Mouse (Mus musculus): ENCODE results near the gene Tgm2.

DNA sequence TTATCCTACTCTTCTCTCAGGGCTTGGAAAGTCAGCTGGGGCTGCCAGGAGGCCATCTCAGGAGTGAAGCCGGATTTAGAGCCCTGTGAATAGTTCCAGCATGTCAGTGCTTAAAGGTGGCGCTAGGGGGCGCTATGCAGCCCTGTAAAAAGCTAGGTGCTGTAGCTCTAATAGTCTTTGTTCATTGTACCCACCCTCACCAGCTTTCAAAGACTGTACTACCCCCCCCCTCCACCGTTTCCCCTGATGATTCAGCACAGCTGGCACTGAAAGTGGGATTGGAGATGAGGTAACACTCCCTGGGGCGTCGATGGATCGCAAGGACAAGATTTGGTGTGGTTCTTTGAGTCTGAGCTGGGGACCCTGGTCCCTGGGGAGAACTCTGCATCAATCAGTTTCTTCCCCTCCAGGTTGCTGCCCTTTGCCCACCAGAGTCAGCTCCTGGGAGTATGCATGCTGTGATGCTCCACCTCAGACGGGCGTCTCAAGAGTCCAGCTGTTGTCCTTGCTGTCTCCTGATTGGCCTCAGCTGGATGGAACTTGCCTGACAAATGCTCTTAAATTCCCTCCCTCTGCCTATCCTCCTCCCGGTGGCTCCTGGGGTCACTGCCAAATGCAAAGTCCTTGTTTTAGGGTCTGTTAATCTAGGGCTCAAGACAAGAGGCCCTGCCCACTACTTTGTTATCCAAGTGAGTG lies 48.9 kb upstream of the Tgm2 start:
- TF ChIP-seq POLR2A (IDR thresholded peaks at IDR 0.05; ENCODE audit: borderline replicate concordance, control insufficient read depth, low read depth, low read length), result no peak
- TF ChIP-seq CTCF (IDR thresholded peaks at IDR 0.05; ENCODE audit: control insufficient read depth, insufficient read depth, low read length), result peak; percentile 73
